Mouse (Mus musculus) forebrain, postnatal 0 days (tissue): ENCODE data around the gene Grin2d. TPM values are rescaled to one million over a fixed set of nuclear protein-coding genes. Genes with fewer than 3 reads are reported as not detected.

Source experiments
- ATAC-seq: fragments of 200-750 bp; cut with Nextera tagmentation; 2 replicates; pipeline ENCODE4 v1.8.0; 2017; ENCODE audit warnings: mild to moderate bottlenecking, moderate library complexity
- DNase-seq: peaks from one replicate; pipeline ENCODE4 v3.0.0-alpha.2; 2015
- H3K27ac ChIP-seq: fragments of 300-500 bp; sonication (generic); 2 replicates; pipeline ENCODE4 v1.5.1; 2014; ENCODE audit warnings: low read depth, mild to moderate bottlenecking, antibody characterized with exemption, low read length, moderate library complexity, mixed read lengths
- H3K27me3 ChIP-seq: fragments of 300-500 bp; sonication (generic); 2 replicates; pipeline ENCODE4 v1.6.1; 2014; ENCODE audit warnings: mild to moderate bottlenecking, low read length, mixed read lengths; ENCODE audit not compliant: insufficient read depth
- H3K36me3 ChIP-seq: fragments of 300-500 bp; sonication (generic); 2 replicates; pipeline ENCODE4 v1.6.1; 2014; ENCODE audit warnings: mild to moderate bottlenecking, moderate library complexity; ENCODE audit not compliant: insufficient read depth
- H3K4me1 ChIP-seq: fragments of 300-500 bp; sonication (generic); 2 replicates; pipeline ENCODE4 v1.6.1; 2014; ENCODE audit warnings: antibody characterized with exemption; ENCODE audit not compliant: insufficient read depth
- H3K4me2 ChIP-seq: fragments of 300-500 bp; sonication (generic); 2 replicates; pipeline ENCODE4 v1.6.1; 2014; ENCODE audit warnings: low read depth, mild to moderate bottlenecking, moderate library complexity
- H3K4me3 ChIP-seq: fragments of 300-500 bp; sonication (generic); 2 replicates; pipeline ENCODE4 v1.5.1; 2014; ENCODE audit warnings: low read depth, low read length, mixed read lengths
- H3K9ac ChIP-seq: fragments of 300-500 bp; sonication (generic); 2 replicates; pipeline ENCODE4 v1.6.1; 2014; ENCODE audit warnings: mild to moderate bottlenecking
- H3K9me3 ChIP-seq: fragments of 300-500 bp; sonication (generic); 2 replicates; pipeline ENCODE4 v1.6.1; 2016; ENCODE audit warnings: low read length
- CTCF ChIP-seq: sonication (generic); IDR thresholded peaks from 2 replicates; pipeline ENCODE4 v1.5.1; 2016; ENCODE audit warnings: antibody characterized with exemption, control low read depth, low read depth
- WGBS: fragments of 180-500 bp; shearing (Covaris S2); extraction: QIAGEN DNeasy Blood & Tissue Kit; methylation state at CpG from one replicate; pipeline ENCODE4 v1.1.7; 2014; 5-methylcytosine and 5-hydroxymethylcytosine counted together
- polyA plus RNA-seq: library from polyadenylated mRNA; unstranded; fragments of >200 nt; fragmentation: Nextera tagmentation; extraction: Ambion mirVana; gene quantifications from 2 replicates; pipeline ENCODE4 v1.2.1, GENCODE M21; 2015
- total RNA-seq: library from RNA; depleted of rRNA; stranded (reverse); fragments of >200 nt; gene quantifications from 2 replicates; pipeline ENCODE4 v1.2.3, GENCODE M21; 2014

Grin2d gene
- total and polyA plus RNA-seq, 2 experiments from 2014 or later = 3.4 to 12.9 TPM

- Histone ChIP-seq H3K4me2 (no peak overlapping the region), H3K9ac (no peak overlapping the region), H3K27me3 (no peaks in the 10 kb centered on the region), H3K4me3 (no peak overlapping the region), H3K4me1 (0 out of 2 replicates have a peak, but pooled peaks cover 5% of the 10 kb centered on the region), H3K9me3 (no peaks in the 10 kb centered on the region), H3K27ac (no peak overlapping the region), H3K36me3 (peaks cover 65% of the 10 kb centered on the region)
- WGBS = 98% methylated on average over 7 of the region's 7 CpGs
- no peak for TF ChIP-seq CTCF
- DNase-seq (no peak), ATAC-seq (no peak)
Observed at GRCm38 (mm10) chr7:45876895-45877294, 1.3 kb downstream of the Grin2d start.

GRCm38 (mm10) chr7:45873061-45873947, 4.9 kb downstream of the Grin2d start:
- Histone ChIP-seq H3K4me1 (peaks cover 19% of the 10 kb centered on the region; the same call in 1 of the 2 replicates), H3K9ac (peak overlapping the region; percentile 90), H3K27ac (peak overlapping the region; percentile 85), H3K27me3 (no peaks in the 10 kb centered on the region; the same call in 1 of the 2 replicates), H3K36me3 (peaks cover 33% of the 10 kb centered on the region), H3K4me3 (peak overlapping the region; percentile 81), H3K9me3 (no peaks in the 10 kb centered on the region), H3K4me2 (peak overlapping the region; percentile 87)
- WGBS = 3% methylated on average over 28 of the region's 28 CpGs
- ATAC-seq (peak; percentile 50), DNase-seq (peak; percentile 61)
- TF ChIP-seq CTCF = peak; percentile 49

- H3K9ac ChIP-seq = peak within 1 kb of the TSS; percentile 90
- ATAC-seq (peak; percentile 81), DNase-seq (peak; percentile 95)
- no peaks in the 10 kb centered on the region for H3K9me3 ChIP-seq
- peak within 1 kb of the TSS; percentile 87 for H3K4me2 ChIP-seq
- 3% methylated on average over 18 of the region's 18 CpGs for WGBS
- H3K36me3 ChIP-seq = peaks cover 29% of the 10 kb centered on the region
- peak within 1 kb of the TSS; percentile 81 for H3K4me3 ChIP-seq
- peak; percentile 96 for TF ChIP-seq CTCF
- H3K27ac ChIP-seq = peak within 1 kb of the TSS; percentile 85
- H3K4me1 ChIP-seq = peaks cover 25% of the 10 kb centered on the region
- no peaks in the 10 kb centered on the region; the same call in 1 of the 2 replicates for H3K27me3 ChIP-seq
Observed at GRCm38 (mm10) chr7:45872624-45873023, 5.6 kb downstream of the Grin2d start, which contains the start of gene Kdelr1. Gene Kdelr1 (plus strand): TSS chr7:45872772.

DNA sequence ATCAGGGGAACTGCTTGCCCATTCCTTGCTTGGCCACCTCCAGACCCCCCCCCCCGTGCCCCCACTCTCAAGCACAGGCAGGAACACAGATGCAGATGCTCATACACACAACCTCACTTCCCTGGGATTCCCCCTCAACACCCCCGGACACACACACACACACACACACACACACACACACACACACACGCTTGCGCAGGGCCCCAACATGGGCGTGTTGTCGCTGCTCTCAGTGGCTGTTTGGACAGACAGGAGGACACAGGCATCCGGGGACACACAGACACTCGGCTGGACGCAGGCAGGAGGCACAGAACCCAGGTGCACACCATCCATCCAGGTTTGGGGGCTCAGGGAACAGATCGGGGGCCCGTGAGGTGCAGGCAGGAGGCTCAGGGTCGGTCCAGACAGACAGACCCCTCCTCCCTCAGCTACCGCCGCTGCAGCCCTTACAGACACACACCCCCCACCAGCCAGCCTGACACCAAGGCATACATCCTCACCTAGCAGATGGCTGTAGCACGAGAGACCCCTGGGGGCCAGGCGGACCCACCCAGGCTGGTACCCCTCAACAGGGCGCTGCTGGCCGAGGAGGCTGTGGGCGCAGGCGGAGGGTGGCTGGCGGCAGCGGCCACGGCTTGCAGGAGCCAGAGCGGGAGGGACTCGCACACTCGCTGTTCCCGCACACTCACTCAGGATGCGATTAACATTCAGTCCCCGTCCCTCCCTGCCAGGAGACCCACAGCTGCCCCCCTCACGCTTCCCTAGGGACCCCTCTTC, 7.7 kb downstream of the Grin2d start:
- no peak overlapping the region for H3K27ac ChIP-seq
- no peak for TF ChIP-seq CTCF
- H3K36me3 ChIP-seq = peaks cover 9% of the 10 kb centered on the region
- WGBS = under 1% methylated on average over 30 of the region's 30 CpGs
- peak overlapping the region; percentile 85 for H3K4me2 ChIP-seq
- H3K9me3 ChIP-seq = no peaks in the 10 kb centered on the region
- peak; percentile 35 for DNase-seq
- no peak; the same call in 1 of the 2 replicates for ATAC-seq
- H3K4me3 ChIP-seq = peak overlapping the region; percentile 39
- peaks cover 30% of the 10 kb centered on the region for H3K4me1 ChIP-seq
- no peaks in the 10 kb centered on the region; the same call in 1 of the 2 replicates for H3K27me3 ChIP-seq
- peak overlapping the region; percentile 61 for H3K9ac ChIP-seq

DNA sequence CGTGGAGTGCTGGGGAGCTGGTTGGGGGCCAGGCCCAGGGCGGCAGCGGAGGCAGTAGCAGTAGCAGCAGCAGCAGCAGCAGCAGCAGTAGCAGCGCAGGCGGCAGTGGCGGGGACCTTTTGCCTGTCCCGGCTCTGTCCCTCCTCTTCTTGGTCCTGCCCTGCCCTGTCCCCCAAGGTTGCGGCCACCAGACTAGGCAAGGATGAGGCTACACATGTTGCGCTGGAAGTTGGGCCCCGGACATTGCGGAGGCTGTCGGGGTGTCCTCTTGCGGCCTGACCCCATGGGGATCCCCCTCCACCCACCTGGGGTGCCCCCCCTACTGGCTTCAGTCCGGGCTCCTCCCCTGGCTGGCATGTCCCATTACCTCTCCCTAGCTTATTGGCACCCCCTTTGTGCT, 8.4 kb downstream of the Grin2d start:
- H3K9ac ChIP-seq = peak overlapping the region; percentile 61
- no peaks in the 10 kb centered on the region for H3K9me3 ChIP-seq
- H3K4me3 ChIP-seq = peak overlapping the region; percentile 39
- no peak for TF ChIP-seq CTCF
- WGBS = 3% methylated on average over 14 of the region's 14 CpGs
- peak overlapping the region; percentile 85 for H3K4me2 ChIP-seq
- peaks cover 5% of the 10 kb centered on the region; the same call in 1 of the 2 replicates for H3K36me3 ChIP-seq
- DNase-seq (no peak), ATAC-seq (no peak)
- H3K27ac ChIP-seq = peak overlapping the region; percentile 29; the same call in 1 of the 2 replicates
- H3K4me1 ChIP-seq = peaks cover 30% of the 10 kb centered on the region
- H3K27me3 ChIP-seq = no peaks in the 10 kb centered on the region; the same call in 1 of the 2 replicates

DNA sequence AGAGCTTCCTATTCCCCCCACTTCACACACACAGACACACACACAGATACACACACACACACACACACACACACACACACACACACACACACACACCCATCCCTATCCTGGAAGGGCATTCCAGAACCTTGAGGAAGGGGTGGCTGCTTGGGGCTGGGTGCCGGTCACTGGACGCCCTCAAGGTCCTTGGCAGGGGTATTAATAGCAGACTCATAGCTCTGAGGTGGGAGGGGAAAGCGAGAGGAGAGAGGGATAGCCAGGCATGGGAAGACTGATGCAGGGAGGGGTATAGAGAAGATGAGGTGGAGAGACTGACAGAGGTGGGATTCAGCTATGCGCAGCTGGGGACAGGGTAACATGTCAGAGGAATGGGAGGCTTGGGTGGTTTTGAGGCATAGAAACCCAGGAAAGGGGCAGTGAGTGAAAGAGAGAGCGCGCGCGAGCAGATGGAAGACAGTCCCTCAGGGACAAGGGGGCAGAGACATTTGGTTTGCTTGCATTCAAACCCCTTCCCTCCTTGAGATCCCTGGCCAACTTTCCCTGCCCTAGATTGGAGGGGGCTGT, 9.0 kb downstream of the Grin2d start:
- H3K4me2 ChIP-seq = peak overlapping the region; percentile 85
- peak overlapping the region; percentile 29; the same call in 1 of the 2 replicates for H3K27ac ChIP-seq
- no peak for TF ChIP-seq CTCF

More for the DNA sequence above, 9.0 kb downstream of the Grin2d start:
- Histone ChIP-seq H3K9me3 (no peaks in the 10 kb centered on the region), H3K9ac (peak overlapping the region; percentile 61), H3K27me3 (no peaks in the 10 kb centered on the region; the same call in 1 of the 2 replicates), H3K36me3 (peaks cover 1% of the 10 kb centered on the region; the same call in 1 of the 2 replicates), H3K4me1 (peaks cover 30% of the 10 kb centered on the region), H3K4me3 (peak overlapping the region; percentile 39)
- ATAC-seq (no peak), DNase-seq (no peak)
- WGBS = 23% methylated on average over 8 of the region's 8 CpGs
